Mouse (Mus musculus) testis, postnatal 10 days (tissue): ENCODE data around the gene Sec11a.

ENCODE experiments used
- DNase-seq: peaks from one replicate; pipeline ENCODE4 v3.0.0; 2021; ENCODE audit warnings: low spot score

Gene Sec11a

DNA sequence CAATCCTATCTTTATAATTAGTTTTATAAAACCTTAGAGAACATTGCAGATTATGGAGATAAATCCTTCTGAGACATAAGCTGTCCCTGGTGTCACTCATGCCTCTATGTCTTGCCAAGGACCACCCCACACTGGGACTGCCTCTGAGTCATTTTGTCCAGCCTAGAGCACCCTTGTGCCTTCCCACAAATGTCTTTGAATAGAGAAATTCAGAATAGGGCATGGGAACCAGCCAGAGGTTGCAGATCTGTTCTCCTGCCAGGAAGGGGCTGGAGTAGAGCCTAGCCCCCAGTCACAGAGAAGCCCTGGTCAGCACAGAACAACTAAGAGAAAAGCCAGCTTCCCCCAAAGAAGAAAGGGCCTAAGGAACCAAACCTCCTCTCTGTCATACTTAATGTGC lies 92.3 kb downstream of the Sec11a start:
- no peak for DNase-seq
